Mouse (Mus musculus) midbrain, embryonic 15.5 days (tissue): ENCODE results near the gene Hist1h3b. TPM values are rescaled to one million over a fixed set of nuclear protein-coding genes. Genes with fewer than 3 reads are reported as not detected.
"Not testable (repeated sequence)": the region's sequence is repeated elsewhere in the genome, so short reads cannot be mapped to it uniquely, and the experiment has no call there.

Source experiments
- ATAC-seq: fragments of 200-750 bp; cut with Nextera tagmentation; replicated peaks from 2 replicates; pipeline ENCODE4 v1.8.0; 2017; ENCODE audit warnings: moderate TSS enrichment
- H3K27ac ChIP-seq: fragments of 300-500 bp; sonication (generic); 2 replicates; pipeline ENCODE4 v1.5.1; 2015; ENCODE audit warnings: mild to moderate bottlenecking, inconsistent platforms
- H3K27me3 ChIP-seq: fragments of 300-500 bp; sonication (generic); replicated peaks from 2 replicates; pipeline ENCODE4 v1.6.1; 2015; ENCODE audit warnings: inconsistent platforms
- H3K36me3 ChIP-seq: fragments of 300-500 bp; sonication (generic); replicated peaks from 2 replicates; pipeline ENCODE4 v1.6.1; 2015; ENCODE audit warnings: inconsistent platforms
- H3K4me1 ChIP-seq: fragments of 300-500 bp; sonication (generic); 2 replicates; pipeline ENCODE4 v1.6.1; 2015; ENCODE audit warnings: inconsistent platforms
- H3K4me2 ChIP-seq: fragments of 300-500 bp; sonication (generic); 2 replicates; pipeline ENCODE4 v1.6.1; 2015; ENCODE audit warnings: inconsistent platforms, mild to moderate bottlenecking, moderate library complexity
- H3K4me3 ChIP-seq: fragments of 300-500 bp; sonication (generic); 2 replicates; pipeline ENCODE4 v1.5.1; 2015; ENCODE audit warnings: mild to moderate bottlenecking, inconsistent platforms
- H3K9ac ChIP-seq: fragments of 300-500 bp; sonication (generic); 2 replicates; pipeline ENCODE4 v1.6.1; 2015; ENCODE audit warnings: mild to moderate bottlenecking, inconsistent platforms
- H3K9me3 ChIP-seq: fragments of 300-500 bp; sonication (generic); 2 replicates; pipeline ENCODE4 v1.6.1; 2016; ENCODE audit warnings: inconsistent platforms
- WGBS: fragments of 180-500 bp; shearing (Covaris S2); methylation state at CpG from one replicate; pipeline ENCODE4 v1.1.7; 2015; ENCODE audit warnings: mixed read lengths; 5-methylcytosine and 5-hydroxymethylcytosine counted together
- polyA plus RNA-seq: library from polyadenylated mRNA; unstranded; fragments of >200 nt; fragmentation: Nextera tagmentation; extraction: Ambion mirVana; gene quantifications from 2 replicates; pipeline ENCODE4 v1.2.1, GENCODE M21; 2015

The Hist1h3b gene
- polyA plus RNA-seq, 1 experiment from 2014 or later, result 0.67 TPM

DNA sequence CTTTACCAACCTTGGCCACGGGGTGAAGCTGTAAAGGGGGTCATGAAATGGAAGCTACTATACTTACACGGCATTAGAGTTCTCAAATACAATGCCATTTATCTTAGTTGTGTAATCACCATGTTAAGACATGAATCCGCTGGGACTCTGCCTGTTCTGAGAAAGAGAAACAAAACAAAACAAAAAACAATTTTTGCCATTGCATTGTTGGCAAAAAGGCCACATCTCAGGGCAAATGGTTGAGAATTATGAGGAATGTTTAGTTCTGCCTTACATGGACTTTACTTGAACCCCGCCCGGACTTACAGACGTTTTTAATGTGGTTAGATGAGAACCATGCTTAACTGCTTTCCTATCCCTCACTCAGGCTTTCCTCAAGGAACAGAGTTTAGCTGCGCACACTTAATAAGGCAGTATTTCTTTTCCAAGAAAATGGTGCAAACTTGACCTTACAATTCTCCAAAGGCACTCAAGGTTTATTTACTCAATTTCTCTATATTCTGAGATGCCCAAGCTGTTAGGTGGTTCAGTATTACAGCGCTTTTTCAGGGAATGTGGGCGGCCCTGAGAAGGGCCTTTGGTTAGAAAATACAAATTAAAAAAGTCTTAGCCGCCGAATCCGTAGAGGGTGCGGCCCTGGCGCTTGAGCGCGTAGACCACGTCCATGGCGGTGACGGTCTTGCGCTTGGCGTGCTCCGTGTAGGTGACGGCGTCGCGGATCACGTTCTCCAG, 8.3 kb downstream of the Hist1h3b start:
- ATAC-seq, result peak; percentile 51
- Histone ChIP-seq H3K9ac (peak overlapping the region; percentile 44), H3K4me3 (peak overlapping the region; percentile 65), H3K36me3 (no peaks in the 10 kb centered on the region), H3K9me3 (no peaks in the 10 kb centered on the region), H3K27ac (peak overlapping the region; percentile 87), H3K4me2 (peak overlapping the region; percentile 94), H3K4me1 (peaks cover 40% of the 10 kb centered on the region), H3K27me3 (no peaks in the 10 kb centered on the region)
- 2% methylated on average over 23 of the region's 27 CpGs for WGBS

GRCm38 (mm10) chr13:23760972-23761864, 9.2 kb downstream of the Hist1h3b start, which contains the start of gene Hist1h4a:
Hist1h4a (minus strand) TSS chr13:23761230.
- under 1% methylated on average over 67 of the region's 72 CpGs for WGBS

GRCm38 (mm10) chr13:23761871-23762821, 10.1 kb downstream of the Hist1h3b start, which contains the start of gene Hist1h3a:
Hist1h3a (minus strand) TSS chr13:23762386.
- H3K9me3 ChIP-seq, H3K27me3 ChIP-seq, H3K36me3 ChIP-seq: not testable (repeated sequence)
- peaks cover 38% of the 10 kb centered on the region for H3K4me1 ChIP-seq
- peak within 1 kb of the TSS; percentile 29; the same call in 1 of the 2 replicates for H3K9ac ChIP-seq
- WGBS, result under 1% methylated on average over 29 of the region's 52 CpGs
- H3K4me3 ChIP-seq, result peak within 1 kb of the TSS; percentile 65
- peak within 1 kb of the TSS; percentile 87 for H3K27ac ChIP-seq
- peak; percentile 65 for ATAC-seq
- H3K4me2 ChIP-seq, result peak within 1 kb of the TSS; percentile 94

More at GRCm38 (mm10) chr13:23760972-23761864, 9.2 kb downstream of the Hist1h3b start, which contains the start of gene Hist1h4a:
- peak within 1 kb of the TSS; percentile 44 for H3K9ac ChIP-seq
- H3K9me3 ChIP-seq, result no peaks in the 10 kb centered on the region
- peak within 1 kb of the TSS; percentile 94 for H3K4me2 ChIP-seq
- H3K27ac ChIP-seq, result peak within 1 kb of the TSS; percentile 87
- H3K36me3 ChIP-seq, result no peaks in the 10 kb centered on the region
- no peaks in the 10 kb centered on the region for H3K27me3 ChIP-seq
- H3K4me1 ChIP-seq, result peaks cover 39% of the 10 kb centered on the region
- peak; percentile 81 for ATAC-seq
- peak within 1 kb of the TSS; percentile 65 for H3K4me3 ChIP-seq

DNA sequence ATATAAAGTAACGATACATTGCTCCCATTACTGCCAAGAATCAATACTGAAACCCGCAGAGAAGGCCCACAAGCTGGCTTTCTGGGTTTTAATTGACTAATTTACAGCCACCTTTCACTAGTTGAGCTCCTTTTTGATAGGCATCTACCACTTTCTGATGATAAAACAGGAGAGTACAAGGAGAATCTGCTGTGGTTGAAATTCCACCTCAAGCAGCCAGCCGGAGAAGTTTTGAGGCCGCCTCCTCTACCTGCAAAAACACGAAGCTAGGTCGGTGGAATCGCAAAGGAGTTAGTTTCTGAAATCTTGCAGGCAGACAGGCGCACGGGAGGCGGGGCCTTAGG, 11.1 kb downstream of the Hist1h3b start:
- Histone ChIP-seq H3K27me3 (no peaks in the 10 kb centered on the region), H3K9ac (peak overlapping the region; percentile 67; the same call in 1 of the 2 replicates), H3K4me1 (peaks cover 33% of the 10 kb centered on the region), H3K9me3 (no peaks in the 10 kb centered on the region), H3K27ac (peak overlapping the region; percentile 87), H3K4me2 (peak overlapping the region; percentile 94), H3K36me3 (no peaks in the 10 kb centered on the region), H3K4me3 (peak overlapping the region; percentile 65)
- under 1% methylated on average over 10 of the region's 10 CpGs for WGBS
- ATAC-seq, result no peak

GRCm38 (mm10) chr13:23763586-23764323, 11.7 kb downstream of the Hist1h3b start, which contains the start of gene Hist1h1a:
Hist1h1a (plus strand) TSS chr13:23763666.
- H3K9me3 ChIP-seq, result no peaks in the 10 kb centered on the region
- no peaks in the 10 kb centered on the region for H3K27me3 ChIP-seq
- peak; percentile 77 for ATAC-seq
- peak within 1 kb of the TSS; percentile 67 for H3K9ac ChIP-seq
- peak within 1 kb of the TSS; percentile 87 for H3K27ac ChIP-seq
- H3K36me3 ChIP-seq, result no peaks in the 10 kb centered on the region
- H3K4me1 ChIP-seq, result peaks cover 33% of the 10 kb centered on the region
- H3K4me2 ChIP-seq, result peak within 1 kb of the TSS; percentile 94
- WGBS, result 3% methylated on average over 34 of the region's 34 CpGs
- peak within 1 kb of the TSS; percentile 65 for H3K4me3 ChIP-seq

GRCm38 (mm10) chr13:23764324-23765171, 12.5 kb downstream of the Hist1h3b start:
- Histone ChIP-seq H3K4me1 (peaks cover 33% of the 10 kb centered on the region), H3K36me3 (no peaks in the 10 kb centered on the region), H3K4me3 (peak overlapping the region; percentile 65), H3K9me3 (no peaks in the 10 kb centered on the region), H3K27ac (peak overlapping the region; percentile 87; the same call in 1 of the 2 replicates), H3K4me2 (peak overlapping the region; percentile 94), H3K9ac (peak overlapping the region; percentile 67), H3K27me3 (no peaks in the 10 kb centered on the region)
- WGBS, result 28% methylated on average over 12 of the region's 12 CpGs
- ATAC-seq, result no peak

DNA sequence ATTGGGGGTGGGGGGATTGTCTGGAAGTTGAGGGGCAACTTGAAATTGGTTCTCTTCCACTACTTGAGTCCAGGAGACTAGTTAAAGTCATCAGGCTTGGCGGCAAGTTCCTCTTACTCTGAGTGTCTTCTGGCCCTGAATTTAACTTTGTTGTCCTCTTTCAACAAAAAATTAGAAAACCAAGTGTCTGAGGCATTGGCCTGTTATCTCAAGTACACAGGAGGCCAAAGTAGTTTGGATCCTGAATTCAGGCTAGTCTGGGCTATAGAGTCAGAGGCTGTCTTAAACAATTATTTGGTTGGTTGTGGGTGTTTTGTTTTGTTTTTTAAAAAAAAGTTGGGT, 13.1 kb downstream of the Hist1h3b start:
- no peaks in the 10 kb centered on the region for H3K36me3 ChIP-seq
- H3K27ac ChIP-seq, result no peak overlapping the region
- H3K9me3 ChIP-seq, result no peaks in the 10 kb centered on the region
- H3K9ac ChIP-seq, result no peak overlapping the region
- H3K4me2 ChIP-seq, result no peak overlapping the region
- H3K27me3 ChIP-seq, result no peaks in the 10 kb centered on the region
- H3K4me1 ChIP-seq, result peaks cover 28% of the 10 kb centered on the region
- WGBS, result 73% methylated on average over 1 of the region's 1 CpGs
- no peak for ATAC-seq
- H3K4me3 ChIP-seq, result no peak overlapping the region

- peaks cover 20% of the 10 kb centered on the region for H3K4me1 ChIP-seq
- H3K36me3 ChIP-seq, result no peaks in the 10 kb centered on the region
- H3K9me3 ChIP-seq, result no peaks in the 10 kb centered on the region
- no peak overlapping the region for H3K4me2 ChIP-seq
- ATAC-seq, result no peak
- no peak overlapping the region for H3K4me3 ChIP-seq
- no peak overlapping the region for H3K9ac ChIP-seq
- H3K27me3 ChIP-seq, result no peaks in the 10 kb centered on the region
- H3K27ac ChIP-seq, result no peak overlapping the region
These were observed 14.7 kb downstream of the Hist1h3b start for GRCm38 (mm10) chr13:23766772-23767171.

GRCm38 (mm10) chr13:23768834-23769397, 16.8 kb downstream of the Hist1h3b start:
- Histone ChIP-seq H3K4me1 (peaks cover 6% of the 10 kb centered on the region), H3K4me2 (no peak overlapping the region), H3K36me3 (no peaks in the 10 kb centered on the region), H3K27ac (no peak overlapping the region), H3K9me3 (no peaks in the 10 kb centered on the region), H3K27me3 (no peaks in the 10 kb centered on the region), H3K9ac (no peak overlapping the region), H3K4me3 (no peak overlapping the region)
- WGBS, result 45% methylated on average over 5 of the region's 5 CpGs
- no peak for ATAC-seq

- not testable (repeated sequence) for H3K4me2 ChIP-seq, ATAC-seq, H3K9me3 ChIP-seq, H3K4me1 ChIP-seq, H3K4me3 ChIP-seq, H3K36me3 ChIP-seq, H3K27ac ChIP-seq, H3K27me3 ChIP-seq, H3K9ac ChIP-seq
- WGBS, result 84% methylated on average over 2 of the region's 2 CpGs
These were observed 17.5 kb downstream of the Hist1h3b start, which contains the start of gene Trim38 for GRCm38 (mm10) chr13:23769613-23770012. Trim38 (plus strand) TSS chr13:23769913.
